Mouse (Mus musculus) intestine, embryonic 16.5 days (tissue): ENCODE measurements around the gene S100a10. TPM values are rescaled to one million over a fixed set of nuclear protein-coding genes. Genes with fewer than 3 reads are reported as not detected.
A peak's percentile ranks its signal among the peaks of the same experiment; 100 is the strongest.
"Not testable (repeated sequence)": the region's sequence is repeated elsewhere in the genome, so short reads cannot be mapped to it uniquely, and the experiment has no call there.

Experiments
- ATAC-seq: fragments of 200-750 bp; cut with Nextera tagmentation; 2 replicates; pipeline ENCODE4 v1.8.0; 2017; ENCODE audit warnings: moderate TSS enrichment, moderate library complexity
- H3K27ac ChIP-seq: fragments of 300-500 bp; sonication (generic); 2 replicates; pipeline ENCODE4 v1.5.1; 2014; ENCODE audit warnings: mild to moderate bottlenecking, low read length
- H3K27me3 ChIP-seq: fragments of 300-500 bp; sonication (generic); replicated peaks from 2 replicates; pipeline ENCODE4 v1.6.1; 2014; ENCODE audit warnings: low read length, control low read depth, mixed read lengths; ENCODE audit not compliant: control insufficient read depth, insufficient read depth
- H3K36me3 ChIP-seq: fragments of 300-500 bp; sonication (generic); 2 replicates; pipeline ENCODE4 v1.6.1; 2014; ENCODE audit warnings: low read length, control low read depth; ENCODE audit not compliant: control insufficient read depth, insufficient read depth
- H3K4me1 ChIP-seq: fragments of 300-500 bp; sonication (generic); 2 replicates; pipeline ENCODE4 v1.6.1; 2014; ENCODE audit warnings: low read length, control low read depth, mixed read lengths; ENCODE audit not compliant: control insufficient read depth, insufficient read depth
- H3K4me2 ChIP-seq: fragments of 300-500 bp; sonication (generic); 2 replicates; pipeline ENCODE4 v1.6.1; 2014; ENCODE audit warnings: low read depth, low read length, control low read depth
- H3K4me3 ChIP-seq: fragments of 300-500 bp; sonication (generic); 2 replicates; pipeline ENCODE4 v1.5.1; 2014; ENCODE audit warnings: mild to moderate bottlenecking, low read length
- H3K9ac ChIP-seq: fragments of 300-500 bp; sonication (generic); 2 replicates; pipeline ENCODE4 v1.6.1; 2014; ENCODE audit warnings: low read depth, low read length
- H3K9me3 ChIP-seq: fragments of 300-500 bp; sonication (generic); 2 replicates; pipeline ENCODE4 v1.6.1; 2016; ENCODE audit warnings: low read length, control low read depth; ENCODE audit not compliant: control insufficient read depth
- WGBS: fragments of 180-500 bp; shearing (Covaris S2); extraction: QIAGEN DNeasy Blood & Tissue Kit; methylation state at CpG from one replicate; pipeline ENCODE4 v1.1.7; 2014; 5-methylcytosine and 5-hydroxymethylcytosine counted together
- polyA plus RNA-seq: library from polyadenylated mRNA; unstranded; fragments of >200 nt; fragmentation: Nextera tagmentation; extraction: Ambion mirVana; gene quantifications from 2 replicates; pipeline ENCODE4 v1.2.1, GENCODE M21; 2015

S100a10 gene
- polyA plus RNA-seq, 1 experiment from 2014 or later: 722 TPM

DNA sequence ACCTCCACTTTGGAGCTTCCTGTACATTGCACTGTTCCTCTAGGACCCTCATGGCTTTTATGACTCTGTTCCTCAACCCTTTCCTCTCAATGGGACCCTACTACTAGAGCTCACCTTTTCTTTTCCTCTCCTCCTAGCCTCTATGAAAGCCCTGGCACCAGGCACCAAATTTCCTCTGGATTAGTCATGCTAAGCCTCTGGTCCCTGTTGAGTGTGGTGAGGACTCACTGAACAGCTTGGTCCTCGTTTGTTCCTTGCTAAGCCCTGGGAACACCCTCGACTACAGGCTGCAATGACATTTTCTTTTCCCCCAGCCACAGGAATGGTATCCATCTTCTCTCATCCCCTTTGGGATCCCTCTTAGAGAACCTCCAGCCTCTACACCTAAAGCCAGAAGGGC, 13.4 kb upstream of the S100a10 start:
- H3K4me1 ChIP-seq: no peaks in the 10 kb centered on the region
- WGBS: 61% methylated on average over 2 of the region's 2 CpGs
- H3K27me3 ChIP-seq: no peaks in the 10 kb centered on the region
- H3K36me3 ChIP-seq: no peaks in the 10 kb centered on the region
- H3K9ac ChIP-seq: no peak overlapping the region
- H3K27ac ChIP-seq: no peak overlapping the region
- H3K9me3 ChIP-seq: no peaks in the 10 kb centered on the region
- no peak overlapping the region for H3K4me2 ChIP-seq
- ATAC-seq: no peak
- no peak overlapping the region for H3K4me3 ChIP-seq

DNA sequence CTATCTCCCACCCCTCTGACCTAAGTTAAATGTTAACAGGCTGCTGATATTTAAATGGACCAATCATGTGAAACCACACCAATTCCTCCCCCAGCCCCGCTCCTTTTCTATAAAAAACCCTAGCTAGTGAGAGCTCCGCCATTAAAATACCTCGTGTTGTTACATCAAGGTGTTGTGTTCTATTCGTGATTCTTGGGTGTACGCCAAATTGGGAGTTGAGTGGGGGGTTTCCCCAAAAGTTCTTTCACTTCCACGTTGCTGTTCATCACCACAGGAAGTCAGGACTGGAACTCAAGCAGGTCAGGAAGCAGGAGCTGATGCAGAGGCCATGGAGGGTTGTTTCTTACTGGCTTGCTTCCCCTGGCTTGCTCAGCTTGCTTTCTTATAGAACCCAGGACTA, 10.7 kb upstream of the S100a10 start:
- 77% methylated on average over 6 of the region's 6 CpGs for WGBS
- not testable (repeated sequence) for H3K9ac ChIP-seq, H3K4me1 ChIP-seq, H3K27ac ChIP-seq, H3K4me3 ChIP-seq, H3K4me2 ChIP-seq, H3K27me3 ChIP-seq, H3K9me3 ChIP-seq, ATAC-seq, H3K36me3 ChIP-seq

DNA sequence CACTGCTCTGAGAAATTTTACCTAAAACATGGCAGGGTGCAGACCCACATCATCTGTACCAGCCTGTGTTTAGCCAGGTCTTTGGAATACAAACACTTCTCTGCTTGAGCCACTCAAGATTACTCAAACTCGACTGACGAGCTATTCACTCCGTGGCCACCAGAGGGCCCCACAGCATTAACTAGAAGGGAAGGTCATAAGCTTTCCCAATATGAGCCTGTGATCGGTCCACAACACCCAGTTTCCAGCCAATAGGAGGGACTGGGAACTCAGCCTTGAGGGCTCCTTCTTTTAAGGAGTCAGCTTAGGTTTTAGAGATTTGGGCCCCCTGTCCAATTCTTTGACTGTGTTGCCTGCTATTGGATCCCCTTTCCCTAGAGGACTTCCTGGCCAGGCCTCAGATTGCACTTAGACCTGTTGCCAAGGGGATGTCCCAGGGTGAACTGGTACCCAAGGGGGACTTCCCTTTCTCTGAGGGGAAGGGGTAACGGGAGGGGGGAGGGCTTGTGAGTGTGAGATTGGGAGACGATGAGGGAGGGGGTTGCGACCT, 7.7 kb upstream of the S100a10 start:
- no peaks in the 10 kb centered on the region for H3K4me1 ChIP-seq
- H3K27me3 ChIP-seq: no peaks in the 10 kb centered on the region
- H3K4me2 ChIP-seq: no peak overlapping the region
- H3K4me3 ChIP-seq: no peak overlapping the region
- H3K36me3 ChIP-seq: no peaks in the 10 kb centered on the region
- ATAC-seq: peak; percentile 67
- WGBS: 34% methylated on average over 7 of the region's 7 CpGs
- no peak overlapping the region for H3K27ac ChIP-seq
- no peak overlapping the region for H3K9ac ChIP-seq
- H3K9me3 ChIP-seq: no peaks in the 10 kb centered on the region

DNA sequence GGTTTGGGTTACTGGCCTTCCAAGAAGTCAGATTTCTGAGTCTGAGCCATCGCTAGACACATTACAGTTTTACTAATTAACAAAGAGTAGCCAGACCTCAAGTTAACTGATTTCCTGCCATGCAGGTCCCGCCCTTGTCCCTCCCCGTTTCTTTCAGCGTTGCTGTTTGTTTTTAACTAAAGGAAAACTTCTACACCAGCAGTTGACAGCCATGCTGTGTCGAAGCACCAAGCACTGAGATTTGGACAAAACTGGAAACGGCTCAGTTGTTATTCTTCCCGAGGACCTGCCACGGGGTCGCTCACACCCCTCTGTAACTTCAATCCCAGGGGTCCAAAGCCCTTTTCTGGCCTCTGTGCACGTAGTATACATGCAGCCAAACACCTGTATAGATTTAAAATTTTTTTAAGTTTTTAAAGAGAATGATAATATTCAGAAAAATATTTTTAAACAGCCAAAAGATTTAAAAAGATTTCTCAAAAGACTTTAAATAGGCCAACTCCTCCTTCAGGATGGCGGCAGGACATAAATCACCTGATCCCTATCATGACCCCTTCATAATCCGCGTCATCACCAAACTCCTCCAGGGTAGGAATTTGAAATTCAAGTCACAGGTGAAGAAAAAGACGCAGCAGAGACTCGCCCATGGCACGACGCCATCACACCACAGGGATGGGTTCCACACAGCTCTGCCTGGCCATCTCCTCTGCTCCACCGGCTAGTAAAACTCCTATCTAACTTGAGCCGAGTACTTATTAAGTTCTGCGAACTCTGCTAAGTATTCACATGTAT, 6.9 kb upstream of the S100a10 start:
- no peak overlapping the region for H3K4me3 ChIP-seq
- H3K36me3 ChIP-seq: no peaks in the 10 kb centered on the region
- H3K4me2 ChIP-seq: no peak overlapping the region
- no peak overlapping the region for H3K9ac ChIP-seq
- no peaks in the 10 kb centered on the region for H3K9me3 ChIP-seq
- 76% methylated on average over 20 of the region's 20 CpGs for WGBS
- H3K27me3 ChIP-seq: no peaks in the 10 kb centered on the region
- no peak overlapping the region for H3K27ac ChIP-seq
- H3K4me1 ChIP-seq: peaks cover 3% of the 10 kb centered on the region; the same call in 1 of the 2 replicates
- ATAC-seq: no peak

DNA sequence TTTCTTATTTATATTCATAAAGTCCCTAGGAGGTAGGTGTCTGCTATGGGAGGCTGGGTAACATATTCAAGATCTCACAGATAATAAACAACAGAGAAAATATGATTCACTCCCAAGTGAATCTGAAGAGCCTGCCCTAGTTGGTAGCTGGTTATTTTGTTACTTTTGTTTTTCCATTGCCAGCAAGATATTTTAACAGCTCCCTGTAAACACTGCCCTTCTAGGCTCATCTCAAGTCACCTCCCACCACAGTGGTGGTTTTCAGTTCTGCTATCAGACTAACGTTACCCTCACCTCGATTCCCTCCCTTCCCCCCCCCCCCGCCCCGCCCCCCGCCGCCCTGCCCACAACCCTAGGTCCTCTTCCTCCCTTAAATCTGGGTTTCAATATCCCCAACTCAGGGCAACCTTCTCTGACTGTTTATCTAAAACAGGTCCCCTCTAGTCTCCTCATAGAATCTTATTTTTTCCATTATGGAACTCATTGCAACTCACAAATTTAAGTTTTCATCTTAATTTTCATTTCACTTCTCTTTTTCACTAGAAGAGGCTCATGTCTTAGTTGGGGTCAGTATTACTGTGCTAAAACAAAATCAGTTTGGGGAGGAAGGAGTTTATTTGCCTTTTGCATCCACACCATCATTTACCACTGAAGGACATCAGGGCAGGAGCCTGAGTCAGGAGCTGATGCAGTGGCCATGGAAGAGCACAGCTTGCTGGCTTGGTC, 6.2 kb upstream of the S100a10 start:
- Histone ChIP-seq H3K4me1 (peaks cover 3% of the 10 kb centered on the region; the same call in 1 of the 2 replicates), H3K9me3 (no peaks in the 10 kb centered on the region), H3K36me3 (no peaks in the 10 kb centered on the region), H3K27me3 (no peaks in the 10 kb centered on the region), H3K4me3 (no peak overlapping the region), H3K9ac (no peak overlapping the region), H3K27ac (no peak overlapping the region), H3K4me2 (no peak overlapping the region)
- ATAC-seq: no peak
- WGBS: 70% methylated on average over 6 of the region's 6 CpGs

DNA sequence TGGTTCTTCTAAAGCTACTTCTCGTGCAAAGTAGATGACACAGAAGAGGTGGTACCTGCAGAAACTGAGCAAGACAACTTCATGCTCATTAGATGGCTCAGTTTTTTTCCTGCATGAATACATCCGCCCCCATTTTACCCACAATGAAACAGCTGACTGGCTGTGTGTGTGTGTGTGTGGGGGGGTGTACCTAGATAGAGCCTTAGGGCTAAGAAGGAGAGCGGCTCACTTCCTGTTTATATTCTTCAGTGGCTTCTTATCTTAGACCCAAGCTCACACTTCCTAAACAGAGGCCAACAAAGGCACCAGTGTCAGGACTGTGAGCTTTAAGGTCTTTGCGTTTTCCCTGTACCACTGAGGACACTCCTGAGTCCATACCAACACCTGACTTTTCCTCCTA, 4.9 kb upstream of the S100a10 start:
- H3K4me2 ChIP-seq: no peak overlapping the region
- WGBS: 59% methylated on average over 4 of the region's 4 CpGs
- H3K9me3 ChIP-seq: no peaks in the 10 kb centered on the region
- H3K4me3 ChIP-seq: no peak overlapping the region
- no peaks in the 10 kb centered on the region for H3K27me3 ChIP-seq
- no peak overlapping the region for H3K9ac ChIP-seq
- no peaks in the 10 kb centered on the region for H3K36me3 ChIP-seq
- peaks cover 11% of the 10 kb centered on the region for H3K4me1 ChIP-seq
- ATAC-seq: no peak
- H3K27ac ChIP-seq: no peak overlapping the region

DNA sequence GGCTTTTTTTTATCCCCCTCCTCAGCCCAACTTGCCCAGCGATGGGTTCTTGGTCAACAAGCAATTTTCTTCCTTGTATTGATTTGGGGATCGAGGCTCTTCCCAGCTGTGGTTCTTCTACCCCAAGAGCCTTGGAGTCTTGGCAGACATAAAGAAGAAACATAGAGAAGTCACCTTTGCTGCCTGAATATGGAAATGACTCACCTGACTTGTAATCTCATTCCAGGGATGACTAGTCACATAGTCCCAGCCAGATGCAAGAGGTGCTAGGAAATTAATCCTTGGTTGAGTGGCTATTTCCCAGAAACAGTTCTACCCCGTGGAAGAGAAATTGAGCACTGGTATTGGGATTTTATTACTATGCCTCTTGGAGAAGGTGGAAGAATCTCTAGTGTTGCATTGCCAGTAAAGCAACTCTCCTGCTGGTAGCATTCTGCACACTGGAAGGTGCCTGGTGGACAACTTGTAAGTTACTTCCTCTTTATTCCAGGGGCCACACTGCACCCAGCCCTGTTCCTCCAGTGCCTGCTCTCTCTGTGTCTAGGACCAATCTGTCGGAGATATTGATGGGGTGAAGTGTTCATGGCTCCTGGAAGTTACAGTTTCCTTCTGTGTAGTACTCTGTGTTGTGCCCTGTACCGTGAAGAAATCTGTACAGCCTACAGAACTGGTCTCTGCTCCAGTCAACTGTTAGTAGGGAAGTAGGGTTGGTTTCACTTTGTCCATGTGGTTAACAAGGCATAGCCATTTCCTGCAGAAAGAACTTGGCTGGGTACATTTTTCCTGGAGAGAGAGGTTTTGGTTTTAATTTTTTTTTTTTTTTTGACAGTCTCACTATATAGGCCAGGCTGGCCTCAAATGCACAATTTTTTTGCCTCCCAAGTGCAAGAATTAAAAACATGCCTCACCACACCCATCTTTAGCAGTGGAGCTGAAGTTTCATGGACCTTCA, 2.7 kb upstream of the S100a10 start:
- H3K4me1 ChIP-seq: peaks cover 19% of the 10 kb centered on the region
- H3K9ac ChIP-seq: no peak overlapping the region
- H3K4me3 ChIP-seq: no peak overlapping the region
- no peaks in the 10 kb centered on the region for H3K36me3 ChIP-seq
- H3K27ac ChIP-seq: no peak overlapping the region
- no peaks in the 10 kb centered on the region for H3K9me3 ChIP-seq
- 81% methylated on average over 5 of the region's 5 CpGs for WGBS
- H3K4me2 ChIP-seq: no peak overlapping the region
- ATAC-seq: no peak
- H3K27me3 ChIP-seq: no peaks in the 10 kb centered on the region

DNA sequence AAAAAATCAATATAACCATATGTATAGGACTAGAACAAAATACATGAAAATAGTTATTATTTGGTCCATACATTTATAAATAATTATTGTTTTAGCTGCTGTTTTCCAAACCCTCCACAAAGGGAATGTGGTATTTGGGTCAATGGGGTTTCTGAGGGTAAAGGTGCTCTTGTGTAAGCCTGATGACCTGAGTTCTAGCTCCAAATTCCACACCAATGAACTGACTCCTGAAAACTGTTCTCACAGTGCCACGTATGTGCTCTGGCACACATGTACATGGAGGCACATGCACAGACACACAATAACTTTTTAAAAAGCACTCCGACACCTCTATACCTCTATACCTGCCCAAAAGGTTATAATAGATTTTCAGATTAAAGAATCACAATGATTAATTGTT, 1.6 kb upstream of the S100a10 start:
- 97% methylated on average over 2 of the region's 2 CpGs for WGBS
- Histone ChIP-seq H3K27me3 (no peaks in the 10 kb centered on the region), H3K9me3 (no peaks in the 10 kb centered on the region), H3K9ac (no peak overlapping the region), H3K36me3 (no peaks in the 10 kb centered on the region), H3K4me2 (no peak overlapping the region), H3K4me3 (no peak overlapping the region), H3K4me1 (peaks cover 27% of the 10 kb centered on the region), H3K27ac (no peak overlapping the region)
- no peak for ATAC-seq
